Comparison of ENCODE assay signal across 28 mouse cellular contexts in genomic region chr2:61563202-61563601, GRCm38 (mm10). TPM values are rescaled to one million over a fixed set of nuclear protein-coding genes. Genes with fewer than 3 reads are reported as not detected.
A peak's percentile ranks its signal among the peaks of the same experiment; 100 is the strongest.
DNase-seq lines count a peak whose midpoint lies in the region; ATAC-seq lines count a peak whose summit lies in the region.
"Had no signal": no experiment of that assay in that cellular context is flagged by ENCODE, and none has a peak within 500 bp of the region (broad histone marks: within the 10 kb centered on the region; RNA-seq: fewer than 3 reads in every experiment).

No protein-coding gene starts in this region.

- DNase-seq in 416B (ENCODE audit: low read depth), result peak; percentile 28
- DNase-seq in kidney, postnatal 10 days, result no peak
- DNase-seq in cerebellum, postnatal 36 days, result no peak
- no peak for DNase-seq in kidney, adult 8-10 months
- DNase-seq in forebrain, embryonic 11.5 days (ENCODE audit: low spot score), result no peak
- DNase-seq: adrenal gland, adult 8-10 months; cerebellum, adult 11 months; cerebellum, adult 9-11 months; gastrocnemius, postnatal 10 days; heart, postnatal 36 days; kidney, adult 11 months; kidney, postnatal 4 days; liver; lung, adult 2 months; lung, postnatal 10 days; right cerebral cortex, postnatal 4 days had no signal

- H3K27ac ChIP-seq in forebrain, embryonic 11.5 days (ENCODE audit: low read depth, low read length), result no peak overlapping the region
- H3K27ac ChIP-seq: forebrain, embryonic 12.5 days; heart, embryonic 10.5 days; heart, embryonic 15.5 days; hindbrain, embryonic 12.5 days; kidney, embryonic 15.5 days; liver, embryonic 14.5 days had no signal

- 88% methylated on average over 6 of the region's 6 CpGs for WGBS in forebrain, embryonic 11.5 days

- H3K9ac ChIP-seq in forebrain, embryonic 11.5 days (ENCODE audit: low read length), result no peak overlapping the region
- H3K9ac ChIP-seq: forebrain, embryonic 12.5 days; heart, embryonic 15.5 days; hindbrain, embryonic 12.5 days; kidney, embryonic 15.5 days; liver, embryonic 14.5 days had no signal

- H3K4me2 ChIP-seq in forebrain, embryonic 11.5 days (ENCODE audit: low read depth, low read length, severe bottlenecking), result no peak overlapping the region
- H3K4me2 ChIP-seq: forebrain, embryonic 12.5 days; heart, embryonic 15.5 days; hindbrain, embryonic 12.5 days; kidney, embryonic 15.5 days; midbrain, embryonic 11.5 days had no signal

- no peaks in the 10 kb centered on the region for H3K27me3 ChIP-seq in forebrain, embryonic 11.5 days (ENCODE audit: control insufficient read depth, insufficient read depth, low read length)
- H3K27me3 ChIP-seq: forebrain, embryonic 12.5 days; heart, embryonic 15.5 days; hindbrain, embryonic 12.5 days; kidney, embryonic 15.5 days had no signal

- peak; percentile 84 for ATAC-seq in CD4-positive, CD25-positive, alpha-beta regulatory T cell, adult 4 months
- ATAC-seq in activated CD4-positive, CD25-positive, alpha-beta regulatory T cell, adult 4 months, result peak; percentile 85
- peak; percentile 87 for ATAC-seq in inflammation-experienced regulatory T-cells, adult 6 months
- ATAC-seq in forebrain, embryonic 11.5 days (replicated peaks; ENCODE audit: low FRiP score), result no peak
- ATAC-seq: midbrain, embryonic 16.5 days had no signal

- no peaks in the 10 kb centered on the region for H3K4me1 ChIP-seq in forebrain, embryonic 11.5 days (replicated peaks; ENCODE audit: control insufficient read depth, insufficient read depth, low read length)
- H3K4me1 ChIP-seq: heart, embryonic 10.5 days; heart, embryonic 15.5 days; kidney, embryonic 15.5 days had no signal

- H3K36me3 ChIP-seq in forebrain, embryonic 11.5 days (ENCODE audit: control insufficient read depth, insufficient read depth, low read length), result no peaks in the 10 kb centered on the region
- H3K36me3 ChIP-seq: forebrain, embryonic 12.5 days; heart, embryonic 10.5 days; heart, embryonic 15.5 days; hindbrain, embryonic 12.5 days; kidney, embryonic 15.5 days had no signal

- no peaks in the 10 kb centered on the region for H3K9me3 ChIP-seq in forebrain, embryonic 11.5 days (ENCODE audit: control insufficient read depth, low read length)
- H3K9me3 ChIP-seq: forebrain, embryonic 12.5 days; heart, embryonic 10.5 days; heart, embryonic 15.5 days; hindbrain, embryonic 12.5 days; kidney, embryonic 15.5 days had no signal

- no peak overlapping the region for H3K4me3 ChIP-seq in forebrain, embryonic 11.5 days (ENCODE audit: low read depth, low read length)
- H3K4me3 ChIP-seq: erythroblast, embryonic 14.5 days; forebrain, embryonic 12.5 days; heart, embryonic 10.5 days; heart, embryonic 15.5 days; hindbrain, embryonic 12.5 days; kidney, embryonic 15.5 days had no signal

RNA-seq across cellular contexts. Expression of gene Tank, which starts 15.2 kb away (rescaled TPM):
- 100 to 1,000 TPM; 244 to 260 TPM for polyA plus RNA-seq in CD4-positive, CD25-positive, alpha-beta regulatory T cell, adult 4 months (2017; shearing (Covaris generic))
- 100 to 1,000 TPM; 213 to 229 TPM for polyA plus RNA-seq in activated CD4-positive, CD25-positive, alpha-beta regulatory T cell, adult 4 months (2017; shearing (Covaris generic))
- polyA plus RNA-seq in inflammation-experienced regulatory T-cells, adult 6 months (2017; shearing (Covaris generic)), result 100 to 1,000 TPM; 245 to 330 (median 251) TPM
- 33.3 and 33.8 TPM in 2 replicates for polyA plus RNA-seq in forebrain, embryonic 11.5 days (2014; fragmentation: Nextera tagmentation; extraction: Ambion mirVana)
